Mouse (Mus musculus): ENCODE results near the gene Ywhag.

Gene Ywhag

DNA sequence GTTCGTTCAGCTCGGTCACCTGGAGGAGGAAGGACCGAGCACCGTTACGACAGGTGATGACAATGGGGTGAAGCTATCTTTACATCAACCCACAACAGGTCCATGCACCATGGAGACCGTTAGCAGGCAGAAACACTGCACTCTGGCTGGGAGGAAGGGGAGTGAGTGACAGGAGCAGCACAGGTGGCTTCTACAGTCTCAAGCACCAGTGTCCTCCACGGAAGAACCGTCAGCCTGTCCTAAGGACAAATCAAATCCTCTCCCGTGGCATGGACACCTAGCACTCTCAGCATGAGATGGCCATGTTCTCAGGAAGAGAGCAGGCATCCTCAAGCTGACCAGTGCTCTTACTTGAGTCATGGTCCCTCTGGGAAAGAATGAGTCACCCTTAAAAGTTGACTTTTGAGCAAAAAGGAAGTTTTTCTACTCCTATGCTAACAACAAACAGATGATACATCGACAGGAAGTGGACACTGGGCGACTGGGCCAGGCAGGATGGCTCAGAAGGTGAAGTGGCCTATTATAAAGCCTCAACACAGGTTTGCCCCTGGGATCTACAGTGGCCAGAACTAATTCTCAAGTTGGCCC, 22.7 kb downstream of the Ywhag start:
- no peak for DNase-seq (ENCODE audit: low spot score)

DNA sequence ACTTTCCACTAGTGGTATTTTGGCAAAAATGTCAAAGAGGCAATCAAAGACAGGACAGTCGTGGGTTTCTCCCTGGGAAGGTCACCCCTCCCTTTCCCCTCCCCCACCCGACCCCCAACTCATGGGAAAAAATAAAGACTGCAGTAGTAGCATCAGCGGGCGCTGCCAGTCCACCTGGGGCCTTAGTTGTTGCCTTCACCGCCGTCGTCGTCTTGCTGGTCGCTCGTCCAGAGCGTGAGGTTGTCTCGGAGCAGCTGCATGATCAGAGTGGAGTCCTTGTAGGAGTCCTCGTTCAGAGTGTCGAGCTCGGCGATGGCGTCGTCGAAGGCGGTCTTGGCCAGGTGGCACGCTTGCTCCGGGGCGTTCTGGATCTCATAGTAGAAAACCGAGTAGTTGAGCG, 23.6 kb downstream of the Ywhag start:
- no peak for DNase-seq (ENCODE audit: low spot score)

GRCm38 (mm10) chr5:135909646-135910045, 24.8 kb downstream of the Ywhag start:
- no peak for DNase-seq (ENCODE audit: low spot score)

DNA sequence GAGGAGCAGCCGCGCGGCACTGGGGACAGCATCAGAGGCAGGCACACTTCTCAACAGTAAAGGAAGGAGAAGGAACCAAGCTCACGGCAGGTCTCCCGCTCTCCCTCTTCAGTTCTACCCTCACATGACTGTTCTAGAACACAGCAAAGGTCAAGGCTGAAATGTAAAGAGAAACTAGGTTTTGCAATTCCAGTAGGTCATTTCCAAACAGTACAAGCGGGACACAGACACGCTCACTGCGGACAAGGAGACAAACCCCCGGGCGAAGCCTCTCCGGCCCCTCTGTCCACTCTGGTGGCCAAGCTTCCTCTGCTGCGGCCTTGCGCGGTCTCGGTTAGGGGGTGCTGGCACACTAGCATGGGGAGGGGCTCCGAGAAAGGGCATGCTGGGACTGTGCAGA, 25.4 kb downstream of the Ywhag start:
- DNase-seq (ENCODE audit: low spot score) = no peak

DNA sequence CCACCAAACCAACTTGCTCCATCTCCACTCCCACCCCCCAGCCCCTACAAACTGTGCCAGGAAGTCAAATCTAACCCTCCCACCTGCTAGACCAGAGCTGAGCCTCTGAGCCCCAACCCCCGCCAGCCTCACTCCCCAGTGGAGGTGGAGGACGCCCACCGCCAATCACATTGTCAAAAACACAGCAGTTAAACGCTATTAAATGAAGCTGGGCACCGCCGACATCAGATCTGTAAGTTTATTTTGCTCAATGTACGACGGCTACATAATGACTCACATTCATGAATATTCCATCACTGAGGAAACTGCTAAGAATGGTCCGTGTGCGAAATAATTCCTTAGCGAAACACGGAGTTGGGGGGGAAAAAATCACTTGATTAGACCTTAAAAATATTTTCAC, 26.2 kb downstream of the Ywhag start:
- no peak for DNase-seq (ENCODE audit: low spot score)

GRCm38 (mm10) chr5:135907256-135907655, 27.2 kb downstream of the Ywhag start:
- DNase-seq (ENCODE audit: low spot score) = no peak

DNA sequence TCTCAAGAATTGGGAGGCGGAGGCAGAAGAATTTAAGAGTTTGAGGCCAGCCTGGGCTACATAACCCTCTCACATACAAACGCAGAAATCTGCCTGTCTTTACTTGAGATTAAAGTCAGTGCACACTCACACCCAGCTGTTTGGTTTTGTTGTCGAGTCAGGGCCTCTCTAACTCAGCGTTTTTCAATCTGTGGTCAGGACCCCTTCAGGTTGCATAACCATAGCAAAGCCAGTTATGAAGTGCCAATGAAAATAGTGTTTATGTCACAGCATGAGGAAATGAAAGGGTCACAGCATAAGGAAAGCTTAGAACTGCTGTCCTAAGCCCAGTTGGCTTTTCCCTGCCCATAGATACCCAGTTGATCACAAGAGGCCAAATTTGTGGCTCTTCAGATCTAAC, 27.6 kb downstream of the Ywhag start:
- DNase-seq (ENCODE audit: low spot score) = no peak

- DNase-seq (ENCODE audit: low spot score) = no peak
These were observed 28.8 kb downstream of the Ywhag start for GRCm38 (mm10) chr5:135905320-135906225.

GRCm38 (mm10) chr5:135904259-135904658, 30.2 kb downstream of the Ywhag start:
- DNase-seq (ENCODE audit: low spot score) = no peak

- DNase-seq (ENCODE audit: low spot score) = peak; percentile 93
These were observed 30.8 kb downstream of the Ywhag start for GRCm38 (mm10) chr5:135903551-135904151.

DNA sequence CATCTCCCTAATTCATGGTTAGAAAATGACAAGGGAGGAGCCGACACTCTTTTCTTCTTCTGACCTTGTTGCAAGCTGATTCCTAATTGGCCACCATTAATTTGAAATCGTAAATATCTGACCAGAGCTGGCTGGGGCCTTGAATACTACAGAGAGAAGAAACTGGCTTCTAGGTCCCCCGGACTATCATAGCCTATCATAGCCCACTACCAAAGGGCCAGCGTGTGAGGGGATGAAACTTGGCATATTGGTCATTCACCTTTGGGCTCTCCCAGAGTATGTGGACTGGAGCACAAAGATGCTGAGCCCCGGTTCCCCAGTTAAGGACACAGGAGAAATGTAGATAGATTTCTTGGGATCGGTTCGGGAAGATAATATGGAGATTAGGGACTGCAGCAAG, 31.4 kb downstream of the Ywhag start:
- DNase-seq (ENCODE audit: low spot score) = no peak

DNA sequence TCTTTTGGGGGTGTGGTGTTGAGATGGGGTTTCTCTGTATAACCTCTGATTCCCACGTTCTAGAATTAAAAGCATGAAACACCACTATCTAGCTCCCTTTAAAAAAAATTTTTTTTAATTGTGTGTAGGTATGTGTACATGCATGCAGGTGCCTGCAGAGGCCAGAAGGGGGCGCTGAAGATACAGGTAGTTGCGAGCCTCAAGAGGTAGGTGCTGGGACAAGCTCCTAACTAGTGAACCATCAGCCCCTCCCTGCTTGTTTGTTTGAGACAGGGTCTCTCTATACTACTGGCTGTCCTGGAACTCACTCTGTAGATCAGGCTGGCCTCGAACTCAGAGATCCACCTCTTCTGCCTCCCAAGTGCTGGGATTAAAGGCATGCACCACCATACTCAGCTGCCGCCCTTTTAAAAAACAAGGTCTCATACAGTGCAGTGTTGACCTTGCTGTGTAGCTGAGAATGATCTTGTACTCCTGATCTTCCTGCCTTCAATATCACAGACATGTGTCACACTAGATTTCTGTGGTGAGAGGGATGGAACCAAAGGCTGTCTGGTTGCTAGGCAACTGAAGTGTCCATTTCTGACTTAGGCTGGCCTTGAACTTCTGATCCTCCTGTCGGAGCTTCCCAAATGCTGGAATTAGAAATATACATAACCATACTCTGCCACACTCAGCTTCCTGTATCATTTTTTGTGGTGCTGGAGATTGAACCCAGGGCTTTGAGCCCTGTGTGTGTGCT, 32.9 kb downstream of the Ywhag start:
- DNase-seq (ENCODE audit: low spot score) = no peak

- DNase-seq (ENCODE audit: low spot score) = no peak
These were observed 33.7 kb downstream of the Ywhag start for GRCm38 (mm10) chr5:135900701-135901100.

DNA sequence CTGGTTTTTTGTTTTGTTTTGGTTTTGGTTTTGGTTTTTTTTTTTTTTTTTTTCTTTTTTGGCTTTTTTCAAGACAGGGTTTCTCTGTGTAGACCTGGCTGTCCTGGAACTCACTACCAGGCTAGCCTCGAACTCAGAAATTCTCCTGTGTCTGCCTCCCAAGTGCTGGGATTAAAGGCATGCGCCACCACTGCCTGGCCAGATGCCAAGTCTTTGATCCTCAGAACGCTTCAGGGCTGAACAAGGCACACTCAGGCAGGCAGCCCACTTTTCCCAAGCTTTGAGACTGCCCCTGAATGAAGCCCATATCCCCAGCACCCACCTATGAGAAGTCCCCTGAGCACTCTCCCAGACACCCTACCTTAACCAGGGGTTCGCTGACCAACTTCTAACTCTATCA, 34.6 kb downstream of the Ywhag start:
- no peak for DNase-seq (ENCODE audit: low spot score)

DNA sequence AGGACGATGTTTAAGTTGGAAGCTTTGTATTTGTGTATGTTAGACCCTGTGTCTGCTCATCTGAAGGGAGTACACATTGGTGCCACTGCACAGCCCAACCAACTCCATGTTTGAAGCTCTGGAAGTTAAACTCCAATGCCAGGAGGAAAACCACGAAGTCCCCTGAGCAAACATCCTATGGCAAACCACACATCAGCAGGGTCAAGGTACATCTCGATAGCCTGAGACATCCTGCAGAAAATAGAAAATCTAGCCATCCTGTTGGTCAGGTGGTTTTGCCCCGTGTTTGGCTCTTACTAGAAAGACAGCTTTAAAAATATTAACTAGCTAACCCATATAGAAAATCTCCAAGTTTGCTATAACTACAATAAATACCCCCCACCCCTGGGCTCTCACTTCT, 35.4 kb downstream of the Ywhag start:
- no peak for DNase-seq (ENCODE audit: low spot score)

DNA sequence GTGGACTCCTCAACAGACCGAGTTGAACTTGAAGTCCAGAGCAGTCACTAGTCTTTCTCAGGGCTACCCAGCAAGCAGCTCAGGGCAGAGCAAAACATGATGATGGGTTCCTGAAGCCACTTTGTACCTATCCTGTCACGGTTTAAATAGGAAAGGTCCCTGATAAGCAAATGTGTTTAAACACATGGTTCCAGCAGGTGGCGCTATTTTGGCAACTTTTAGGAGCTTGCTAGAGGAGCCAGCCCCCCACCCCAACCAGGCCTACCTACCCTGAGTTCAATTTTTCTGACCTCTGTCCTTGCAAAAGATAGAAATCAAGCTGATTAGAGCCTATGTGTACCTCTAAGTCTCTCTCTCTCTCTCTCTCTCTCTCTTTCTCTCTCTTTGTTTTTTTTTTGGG, 36.4 kb downstream of the Ywhag start:
- peak; percentile 49 for DNase-seq (ENCODE audit: low spot score)

DNA sequence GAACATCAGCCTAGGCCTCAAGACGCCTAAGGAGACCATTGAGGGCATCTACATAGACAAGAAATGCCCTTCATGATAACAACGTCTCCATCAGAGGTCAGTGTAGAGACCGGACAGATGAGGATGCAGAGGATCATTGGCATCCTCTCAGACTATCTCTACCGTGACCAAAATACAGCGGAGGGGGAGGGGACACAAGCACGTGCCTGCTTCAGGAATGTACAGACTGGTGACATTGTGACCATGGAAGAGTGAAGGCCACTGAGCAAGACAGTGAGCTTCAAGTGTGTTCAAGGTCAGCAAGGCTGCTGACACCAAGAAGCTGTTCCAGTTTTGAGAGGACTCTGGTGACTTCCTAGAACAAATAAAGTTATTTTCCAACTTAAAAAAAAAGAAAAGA, 39.5 kb downstream of the Ywhag start:
- DNase-seq (ENCODE audit: low spot score) = no peak

DNA sequence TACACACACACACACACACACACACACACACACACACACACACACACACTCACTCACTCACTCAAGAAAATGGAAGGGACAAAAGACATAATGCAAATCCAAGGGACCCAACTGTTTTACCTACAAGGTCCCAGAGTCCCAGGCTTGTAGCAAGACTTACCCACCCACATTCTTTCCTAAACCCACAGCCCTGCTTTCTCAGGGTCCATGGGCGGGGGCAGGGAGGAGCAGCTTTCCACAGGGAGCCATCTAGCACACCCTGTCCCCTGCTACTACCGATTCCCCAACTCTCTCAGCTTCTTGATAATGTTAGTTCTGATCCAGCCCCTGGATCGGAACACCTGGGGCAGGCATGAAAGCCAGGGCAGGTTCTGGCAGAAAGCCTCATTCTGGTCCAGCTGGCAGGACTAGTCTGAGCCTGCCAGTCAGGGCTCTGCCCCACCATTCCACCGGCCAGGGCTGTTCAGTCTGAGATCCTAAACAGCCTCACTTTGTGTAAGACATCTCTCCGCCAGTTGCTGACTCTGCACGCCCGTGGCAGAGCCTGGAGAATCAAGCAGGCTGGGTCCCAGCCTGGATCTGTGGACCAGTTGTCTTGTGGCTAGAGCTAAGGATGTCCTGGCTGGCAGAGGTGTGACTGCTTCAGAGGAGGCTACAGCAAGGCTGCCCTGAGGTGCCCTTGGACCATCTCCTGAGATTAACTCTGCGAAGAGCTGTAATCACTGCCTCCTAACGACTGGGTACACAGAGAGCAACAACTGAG, 41.6 kb downstream of the Ywhag start:
- DNase-seq (ENCODE audit: low spot score) = no peak

DNA sequence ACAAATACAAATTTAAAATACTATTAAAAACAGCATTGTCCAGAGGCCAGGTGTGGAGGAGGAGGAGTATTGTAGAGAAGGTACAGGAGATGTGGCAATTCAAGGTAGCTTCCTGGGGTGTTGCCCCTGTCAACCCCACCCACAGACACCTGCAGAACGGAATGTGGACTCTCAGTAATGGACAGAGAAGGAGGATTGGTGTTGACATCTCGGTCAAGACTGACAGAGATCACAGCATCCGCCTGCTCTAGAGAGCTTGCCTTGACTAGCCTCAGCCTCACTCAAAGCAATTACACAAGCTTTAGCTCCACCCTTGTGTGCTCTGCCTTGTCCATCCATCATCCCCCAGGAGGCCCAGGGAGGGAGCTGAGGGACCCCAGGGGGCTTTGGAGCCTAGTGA, 43.5 kb downstream of the Ywhag start:
- DNase-seq (ENCODE audit: low spot score) = no peak

DNA sequence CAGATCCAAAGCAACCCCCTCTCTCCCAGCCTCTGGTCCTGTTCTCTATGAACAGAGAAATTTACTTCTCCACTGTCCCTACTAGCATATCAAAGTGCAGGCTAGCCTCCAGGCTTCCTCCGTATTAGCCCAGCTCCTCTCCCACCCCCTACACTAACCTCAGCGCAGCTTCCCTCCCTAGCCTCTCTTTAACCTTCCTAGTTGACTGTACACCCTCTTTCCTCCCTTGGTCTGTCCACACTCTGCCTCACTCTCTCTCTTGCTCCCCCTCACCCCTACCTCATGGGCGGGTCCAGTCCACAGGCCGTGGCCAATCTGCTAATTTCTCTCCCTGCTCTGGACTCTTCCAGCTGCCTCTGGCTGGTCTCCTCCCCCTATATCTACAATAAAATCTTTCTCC, 44.1 kb downstream of the Ywhag start:
- DNase-seq (ENCODE audit: low spot score) = no peak

GRCm38 (mm10) chr5:135888405-135889215, 45.8 kb downstream of the Ywhag start:
- no peak for DNase-seq (ENCODE audit: low spot score)
